Mouse (Mus musculus): ENCODE data around the gene Meis2. TPM values are rescaled to one million over a fixed set of nuclear protein-coding genes. Genes with fewer than 3 reads are reported as not detected.

Gene Meis2
- polyA plus RNA-seq, 1 experiment from 2014 or later: 74.1 TPM

DNA sequence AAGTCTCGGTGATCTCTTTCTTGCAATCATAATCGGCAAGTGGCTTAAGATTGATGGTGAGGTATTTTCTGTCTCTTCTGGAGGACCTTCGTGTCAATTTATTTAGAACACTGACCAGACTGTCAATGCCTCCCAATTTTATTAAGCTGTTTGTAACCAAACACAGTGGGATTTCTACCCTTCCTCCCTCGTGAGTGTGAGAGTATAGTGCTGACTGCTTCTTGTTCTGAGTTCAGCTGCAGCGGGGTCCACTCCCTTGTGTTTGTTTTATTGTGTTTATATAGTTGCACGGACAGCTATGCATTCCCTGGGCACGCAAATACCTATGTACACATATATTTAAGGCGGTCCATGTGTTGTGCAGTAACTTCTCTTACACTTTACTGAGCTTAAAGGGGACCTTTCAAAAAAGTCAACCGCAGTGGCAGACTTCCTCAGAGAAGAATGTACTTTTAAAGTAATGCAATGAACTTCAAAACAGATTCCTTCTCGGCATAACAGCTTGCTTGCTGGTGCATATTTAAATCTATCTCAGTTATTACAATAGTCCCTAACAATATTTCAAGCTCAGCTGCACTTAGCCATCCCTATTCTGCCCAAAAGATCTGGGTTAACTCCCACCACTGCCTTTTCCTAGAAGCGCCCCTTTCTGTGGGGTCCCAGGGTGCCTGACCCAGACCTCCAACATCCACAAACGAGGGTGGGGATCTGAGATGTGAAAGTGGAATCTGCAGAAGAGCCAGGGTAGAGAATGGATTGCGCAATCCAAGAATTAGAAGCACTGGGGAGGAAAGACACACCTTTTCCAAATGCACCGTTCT, 211.4 kb downstream of the Meis2 start:
- Histone ChIP-seq H3K27ac (no peak overlapping the region; the same call in 1 of the 2 replicates), H3K4me1 (peaks cover 31% of the 10 kb centered on the region), H3K9me3 (no peaks in the 10 kb centered on the region), H3K4me2 (peak overlapping the region; percentile 41), H3K9ac (0 out of 2 replicates have a peak overlapping the region, but pooled peaks have one; percentile 7), H3K36me3 (replicated peaks) (no peaks in the 10 kb centered on the region), H3K4me3 (no peak overlapping the region), H3K27me3 (replicated peaks) (peaks cover 45% of the 10 kb centered on the region)
- ATAC-seq (replicated peaks): no peak
- 9% methylated on average over 14 of the region's 14 CpGs for WGBS

DNA sequence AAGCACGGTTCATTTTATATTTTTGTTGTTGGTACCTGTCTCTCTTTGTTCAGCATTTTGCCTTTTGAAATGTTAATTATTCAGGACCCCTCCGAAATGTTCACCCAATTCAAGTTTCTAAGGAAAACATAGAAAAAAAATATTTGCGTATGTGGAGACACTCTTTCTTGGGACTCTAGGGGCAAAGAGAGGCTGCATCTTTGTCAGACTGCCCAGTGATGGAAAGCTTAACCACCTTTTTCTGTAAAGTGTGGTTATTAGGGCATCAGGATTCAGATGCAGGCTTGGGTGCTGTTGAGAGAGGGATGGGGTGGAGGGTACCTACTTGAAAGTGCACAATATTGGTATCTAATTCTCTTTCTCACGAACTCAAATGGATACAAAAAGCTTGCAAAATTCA, 212.4 kb downstream of the Meis2 start:
- peak overlapping the region; percentile 27; the same call in 1 of the 2 replicates for H3K4me3 ChIP-seq
- H3K9me3 ChIP-seq: no peaks in the 10 kb centered on the region
- H3K36me3 ChIP-seq (replicated peaks): no peaks in the 10 kb centered on the region
- H3K27me3 ChIP-seq (replicated peaks): peaks cover 43% of the 10 kb centered on the region
- H3K4me1 ChIP-seq: peaks cover 29% of the 10 kb centered on the region
- H3K4me2 ChIP-seq: peak overlapping the region; percentile 50; the same call in 1 of the 2 replicates
- ATAC-seq (replicated peaks): no peak
- 5% methylated on average over 4 of the region's 4 CpGs for WGBS
- H3K27ac ChIP-seq: no peak overlapping the region; the same call in 1 of the 2 replicates
- no peak overlapping the region for H3K9ac ChIP-seq

DNA sequence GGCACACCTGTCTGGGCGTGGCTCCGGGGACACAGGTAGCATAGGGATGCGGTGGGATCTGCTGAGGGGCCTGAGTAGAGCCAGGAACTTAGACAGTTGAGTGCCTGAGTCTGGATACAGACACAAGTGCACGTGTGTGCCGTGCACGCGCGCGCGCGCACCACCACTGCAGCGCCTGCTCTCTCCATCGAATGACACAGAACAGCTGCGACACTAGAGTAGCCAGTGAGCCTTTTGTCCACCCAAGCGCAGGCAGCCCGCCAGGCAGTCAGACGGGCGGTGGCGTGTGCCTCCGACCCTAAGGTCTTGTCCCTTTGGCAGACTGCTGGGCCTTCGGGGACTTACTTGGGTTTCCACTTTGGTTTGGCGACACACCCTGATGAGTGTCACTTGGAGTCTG, 213.0 kb downstream of the Meis2 start:
- Histone ChIP-seq H3K9ac (no peak overlapping the region), H3K27me3 (replicated peaks) (peaks cover 37% of the 10 kb centered on the region), H3K9me3 (no peaks in the 10 kb centered on the region), H3K4me1 (peaks cover 27% of the 10 kb centered on the region), H3K4me3 (peak overlapping the region; percentile 27), H3K27ac (no peak overlapping the region), H3K36me3 (replicated peaks) (no peaks in the 10 kb centered on the region), H3K4me2 (peak overlapping the region; percentile 50)
- ATAC-seq (replicated peaks): peak; percentile 22; the same call in 1 of the 2 replicates
- WGBS: under 1% methylated on average over 22 of the region's 22 CpGs

DNA sequence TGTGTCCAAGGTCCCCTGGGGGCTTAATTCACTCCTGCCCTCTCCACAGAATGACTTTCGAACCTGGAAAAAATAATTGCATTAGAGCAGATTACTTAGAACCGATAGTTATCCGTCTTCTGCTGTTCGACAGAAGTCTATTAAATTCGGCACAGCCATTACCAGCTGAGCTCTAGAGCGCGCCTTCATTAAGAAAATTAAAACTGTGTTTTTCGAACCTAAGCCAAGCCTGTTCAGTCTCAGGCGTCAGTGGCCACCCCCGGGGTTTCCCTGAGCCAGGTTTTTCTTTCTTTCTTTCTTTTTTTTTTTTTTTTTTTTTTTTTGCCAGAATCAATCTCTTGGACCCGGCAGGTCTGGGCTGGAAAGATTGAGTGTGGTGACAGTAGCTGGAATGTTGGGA, 213.5 kb downstream of the Meis2 start:
- Histone ChIP-seq H3K27ac (no peak overlapping the region), H3K36me3 (replicated peaks) (no peaks in the 10 kb centered on the region), H3K4me1 (peaks cover 27% of the 10 kb centered on the region), H3K9ac (no peak overlapping the region), H3K9me3 (no peaks in the 10 kb centered on the region), H3K4me3 (peak overlapping the region; percentile 27), H3K4me2 (peak overlapping the region; percentile 50), H3K27me3 (replicated peaks) (peaks cover 37% of the 10 kb centered on the region)
- WGBS: 14% methylated on average over 11 of the region's 11 CpGs
- ATAC-seq (replicated peaks): no peak

DNA sequence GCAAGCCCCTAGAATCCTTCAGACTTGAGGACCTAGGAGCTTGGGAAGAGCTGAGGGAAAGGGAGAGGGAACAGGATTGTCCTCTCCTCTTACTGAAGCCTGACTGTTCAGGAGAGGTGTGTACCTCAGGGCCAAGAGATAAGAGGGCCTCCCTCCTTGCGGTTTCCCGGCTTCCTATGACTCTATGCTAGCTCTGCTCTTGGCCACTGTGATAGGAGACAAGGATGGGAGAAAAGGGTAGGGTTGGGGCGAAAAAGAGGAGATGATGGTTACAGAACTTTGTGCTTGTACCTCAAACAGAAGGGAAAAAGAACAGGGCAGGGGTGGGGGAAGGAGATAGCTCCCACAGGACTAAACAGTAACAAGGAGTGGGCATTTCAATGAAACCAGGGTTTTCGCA, 214.7 kb downstream of the Meis2 start:
- H3K27me3 ChIP-seq (replicated peaks): peaks cover 37% of the 10 kb centered on the region
- ATAC-seq (replicated peaks): no peak
- no peak overlapping the region for H3K27ac ChIP-seq
- H3K9ac ChIP-seq: no peak overlapping the region
- WGBS: 95% methylated on average over 4 of the region's 4 CpGs
- H3K36me3 ChIP-seq (replicated peaks): no peaks in the 10 kb centered on the region
- H3K4me2 ChIP-seq: no peak overlapping the region
- no peak overlapping the region for H3K4me3 ChIP-seq
- no peaks in the 10 kb centered on the region for H3K9me3 ChIP-seq
- H3K4me1 ChIP-seq: peaks cover 22% of the 10 kb centered on the region

DNA sequence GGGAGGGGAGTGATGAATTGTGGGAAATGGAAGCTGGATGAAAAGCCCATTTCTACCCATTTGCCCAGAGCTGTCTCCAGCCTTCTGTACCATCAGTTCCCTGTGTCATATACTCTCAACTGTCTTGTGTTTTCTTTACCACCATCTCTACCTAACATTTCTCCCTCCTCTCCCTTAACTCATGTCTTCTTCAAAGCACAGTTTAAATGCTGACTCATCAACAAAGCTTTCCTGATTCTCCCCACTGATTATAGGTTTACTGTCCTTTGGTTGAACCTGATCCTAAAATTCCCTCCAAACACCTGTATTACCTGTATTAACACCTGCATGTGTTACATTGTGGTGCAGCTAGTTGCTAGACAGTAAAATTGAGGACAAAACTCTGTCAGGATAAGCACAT, 222.8 kb downstream of the Meis2 start:
- no peaks in the 10 kb centered on the region for H3K36me3 ChIP-seq (replicated peaks)
- H3K9me3 ChIP-seq: no peaks in the 10 kb centered on the region
- H3K9ac ChIP-seq: no peak overlapping the region
- H3K4me1 ChIP-seq: no peaks in the 10 kb centered on the region
- no peak overlapping the region for H3K27ac ChIP-seq
- H3K4me2 ChIP-seq: no peak overlapping the region
- ATAC-seq (replicated peaks): no peak
- H3K27me3 ChIP-seq (replicated peaks): no peaks in the 10 kb centered on the region
- H3K4me3 ChIP-seq: no peak overlapping the region

DNA sequence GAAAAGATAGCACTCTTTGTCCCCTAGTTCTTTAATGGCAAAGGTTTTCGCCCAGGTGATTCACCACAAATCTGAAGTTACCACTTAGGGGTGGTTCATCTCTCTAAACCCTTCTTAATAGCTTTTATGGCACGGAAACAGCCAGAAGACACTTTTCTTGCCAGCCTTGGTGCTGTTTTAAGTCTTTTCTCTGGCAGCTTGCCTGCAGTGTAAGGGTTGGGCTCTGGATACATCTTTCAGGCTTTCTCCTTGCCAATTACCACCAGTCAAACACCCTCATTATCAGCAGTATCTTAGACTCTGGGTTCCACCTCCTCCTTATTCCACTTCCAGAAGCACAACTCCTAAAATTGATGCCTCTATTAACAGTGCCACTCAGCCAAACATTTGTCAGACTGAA, 229.6 kb downstream of the Meis2 start:
- H3K27me3 ChIP-seq (replicated peaks): no peaks in the 10 kb centered on the region
- no peaks in the 10 kb centered on the region for H3K36me3 ChIP-seq (replicated peaks)
- 82% methylated on average over 2 of the region's 2 CpGs for WGBS
- no peak overlapping the region for H3K27ac ChIP-seq
- no peak for ATAC-seq (replicated peaks)
- H3K9ac ChIP-seq: no peak overlapping the region
- no peaks in the 10 kb centered on the region for H3K9me3 ChIP-seq
- no peaks in the 10 kb centered on the region for H3K4me1 ChIP-seq
- H3K4me3 ChIP-seq: no peak overlapping the region
- H3K4me2 ChIP-seq: no peak overlapping the region

DNA sequence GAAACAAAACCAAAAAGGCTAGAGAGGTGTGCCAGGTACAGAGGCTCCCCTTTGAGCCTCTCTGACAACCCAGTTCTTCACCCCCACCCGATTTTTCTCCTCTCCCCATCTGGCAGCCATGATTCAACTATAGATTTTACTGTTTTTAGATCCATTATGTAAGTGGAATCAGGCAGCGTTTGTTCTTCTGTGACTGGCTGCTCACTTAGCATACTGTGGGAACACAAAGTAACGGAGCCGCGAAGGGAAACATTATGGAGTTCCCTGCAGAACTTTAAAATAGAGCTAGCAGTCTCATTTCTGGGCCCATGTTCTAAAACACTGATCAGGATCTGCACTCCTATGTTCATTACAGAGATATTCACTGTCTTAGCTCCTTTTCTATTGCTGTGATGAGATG, 243.3 kb downstream of the Meis2 start:
- no peak overlapping the region for H3K4me3 ChIP-seq
- WGBS: 89% methylated on average over 5 of the region's 5 CpGs
- H3K4me2 ChIP-seq: no peak overlapping the region
- no peaks in the 10 kb centered on the region for H3K27me3 ChIP-seq (replicated peaks)
- no peaks in the 10 kb centered on the region for H3K4me1 ChIP-seq
- ATAC-seq (replicated peaks): no peak
- H3K9me3 ChIP-seq: no peaks in the 10 kb centered on the region
- no peak overlapping the region for H3K27ac ChIP-seq
- no peaks in the 10 kb centered on the region for H3K36me3 ChIP-seq (replicated peaks)
- H3K9ac ChIP-seq: no peak overlapping the region

DNA sequence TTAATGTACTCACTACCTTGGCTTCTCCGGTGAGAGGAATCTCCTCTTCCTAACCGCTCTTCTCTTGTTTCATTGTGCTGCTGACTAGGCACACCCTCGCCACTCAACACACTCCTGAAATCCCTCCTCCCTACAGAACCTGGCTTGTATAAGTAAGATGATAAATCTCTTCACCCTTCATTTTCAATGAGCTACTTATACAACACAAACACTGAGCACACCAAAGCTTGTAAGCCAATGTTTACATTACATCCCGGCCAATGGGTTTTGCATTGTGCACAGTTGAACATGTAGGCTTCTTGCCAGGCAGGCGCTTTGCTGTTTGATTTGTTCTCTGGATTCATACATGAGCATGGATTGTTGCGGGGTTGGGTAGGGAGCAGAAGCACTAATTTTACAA, 247.7 kb downstream of the Meis2 start:
- H3K9me3 ChIP-seq: no peaks in the 10 kb centered on the region
- no peaks in the 10 kb centered on the region for H3K27me3 ChIP-seq (replicated peaks)
- no peak overlapping the region for H3K9ac ChIP-seq
- H3K27ac ChIP-seq: no peak overlapping the region
- no peak for ATAC-seq (replicated peaks)
- WGBS: 85% methylated on average over 6 of the region's 6 CpGs
- H3K36me3 ChIP-seq (replicated peaks): no peaks in the 10 kb centered on the region
- no peak overlapping the region for H3K4me3 ChIP-seq
- no peaks in the 10 kb centered on the region for H3K4me1 ChIP-seq
- no peak overlapping the region for H3K4me2 ChIP-seq

DNA sequence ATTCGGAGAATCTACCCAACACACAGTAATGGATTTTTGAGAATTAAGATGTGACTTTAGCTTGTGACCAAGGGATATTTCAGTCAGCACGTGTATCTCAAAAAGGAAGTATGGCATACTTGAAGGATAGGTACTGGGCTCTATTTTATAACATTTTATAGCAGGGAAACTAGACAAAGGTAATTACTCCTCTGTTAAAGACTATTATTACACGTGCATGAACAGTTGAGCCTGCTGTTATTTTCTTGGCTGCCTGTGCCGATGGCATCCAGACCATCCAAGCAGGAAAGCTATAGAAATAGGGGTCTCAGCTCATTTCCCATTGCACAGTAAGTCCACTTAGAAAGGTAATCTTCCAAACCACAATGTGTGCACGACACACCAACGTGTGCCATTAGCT, 251.9 kb downstream of the Meis2 start:
- H3K27me3 ChIP-seq (replicated peaks): no peaks in the 10 kb centered on the region
- no peak overlapping the region for H3K9ac ChIP-seq
- WGBS: 65% methylated on average over 6 of the region's 6 CpGs
- no peak for ATAC-seq (replicated peaks)
- H3K36me3 ChIP-seq (replicated peaks): no peaks in the 10 kb centered on the region
- H3K9me3 ChIP-seq: no peaks in the 10 kb centered on the region
- H3K4me3 ChIP-seq: no peak overlapping the region
- H3K27ac ChIP-seq: no peak overlapping the region
- no peak overlapping the region for H3K4me2 ChIP-seq
- no peaks in the 10 kb centered on the region for H3K4me1 ChIP-seq

DNA sequence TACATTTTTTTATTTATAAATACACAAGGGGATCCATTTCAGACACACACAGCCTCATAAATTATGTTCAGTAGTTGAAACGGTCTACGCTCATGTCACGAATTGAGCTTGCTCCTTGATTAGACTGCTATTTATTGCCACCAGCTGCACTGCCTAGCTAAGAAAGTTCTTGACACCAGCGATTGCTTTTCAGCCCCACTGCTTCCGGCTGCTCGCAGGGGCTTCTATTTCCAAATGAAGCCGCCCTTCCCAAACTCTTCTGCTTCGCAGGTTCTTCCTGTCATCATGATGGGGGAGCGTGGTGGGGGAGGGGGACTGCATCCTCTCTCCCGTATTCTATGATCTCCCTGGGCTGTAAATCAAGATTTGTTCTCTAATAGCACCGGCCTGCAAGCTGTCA, 252.3 kb downstream of the Meis2 start:
- Histone ChIP-seq H3K27ac (no peak overlapping the region), H3K4me1 (no peaks in the 10 kb centered on the region), H3K4me3 (no peak overlapping the region), H3K27me3 (replicated peaks) (no peaks in the 10 kb centered on the region), H3K36me3 (replicated peaks) (no peaks in the 10 kb centered on the region), H3K9me3 (no peaks in the 10 kb centered on the region), H3K9ac (no peak overlapping the region), H3K4me2 (no peak overlapping the region)
- ATAC-seq (replicated peaks): no peak
- 56% methylated on average over 11 of the region's 11 CpGs for WGBS
